17 mouse cellular contexts compared by ENCODE assay signal in genomic region chr6:114368196-114368595, GRCm38 (mm10). TPM values are rescaled to one million over a fixed set of nuclear protein-coding genes. Genes with fewer than 3 reads are reported as not detected.
"Had no signal": no experiment of that assay in that cellular context is flagged by ENCODE, and none has a peak within 500 bp of the region (broad histone marks: within the 10 kb centered on the region; RNA-seq: fewer than 3 reads in every experiment).

No protein-coding gene starts in this region.

- ATAC-seq: liver, postnatal 0 days; lung, postnatal 0 days; midbrain, embryonic 13.5 days; midbrain, embryonic 15.5 days had no signal

- H3K4me3 ChIP-seq: lung, embryonic 15.5 days; megakaryocyte, embryonic 14.5 days; midbrain, embryonic 13.5 days; midbrain, embryonic 15.5 days; neural tube, embryonic 12.5 days; stomach, embryonic 15.5 days had no signal

- H3K27ac ChIP-seq: lung, embryonic 15.5 days; macrophage; midbrain, embryonic 13.5 days; midbrain, embryonic 15.5 days; neural tube, embryonic 12.5 days; stomach, embryonic 15.5 days; stomach, postnatal 0 days had no signal

- DNase-seq: liver, postnatal 0 days; lung, adult 2 months; lung, postnatal 14 days; lung, postnatal 36 days; thymus, adult 2 months; thymus, postnatal 25 days; thymus, postnatal 4 days had no signal

RNA-seq across cellular contexts. Expression of gene Hrh1, which starts 29.5 kb away (rescaled TPM):
- total RNA-seq: megakaryocyte progenitor cell, adult 5-6 weeks had no signal
